Mouse (Mus musculus): Measurements from ENCODE around the gene Rnf32.

Gene Rnf32

GRCm38 (mm10) chr5:29195570-29196263 is at the start of gene Rnf32:
Gene Rnf32, plus strand, starts transcription at chr5:29195992.
- DNase-seq (ENCODE audit: low spot score), result peak; percentile 93

- DNase-seq (ENCODE audit: low spot score), result no peak
Measured at GRCm38 (mm10) chr5:29150146-29150545, 45.6 kb upstream of the Rnf32 start.

- DNase-seq (ENCODE audit: low spot score), result no peak
Measured at GRCm38 (mm10) chr5:29159849-29160248, 35.9 kb upstream of the Rnf32 start.

GRCm38 (mm10) chr5:29166947-29167346 is 28.8 kb upstream of the Rnf32 start:
- DNase-seq (ENCODE audit: low spot score), result no peak

GRCm38 (mm10) chr5:29170193-29170592 is 25.6 kb upstream of the Rnf32 start:
- DNase-seq (ENCODE audit: low spot score), result no peak

- no peak for DNase-seq (ENCODE audit: low spot score)
Measured at GRCm38 (mm10) chr5:29171165-29171564, 24.6 kb upstream of the Rnf32 start.

GRCm38 (mm10) chr5:29186798-29187197 is 9.0 kb upstream of the Rnf32 start:
- DNase-seq (ENCODE audit: low spot score), result no peak

GRCm38 (mm10) chr5:29195231-29195569 is 592 bp upstream of the Rnf32 start:
- no peak for DNase-seq (ENCODE audit: low spot score)

GRCm38 (mm10) chr5:29196264-29196658 is 469 bp downstream of the Rnf32 start:
- no peak for DNase-seq (ENCODE audit: low spot score)

- DNase-seq (ENCODE audit: low spot score), result no peak
Measured at GRCm38 (mm10) chr5:29197187-29197586, 1.4 kb downstream of the Rnf32 start.

- no peak for DNase-seq (ENCODE audit: low spot score)
Measured at GRCm38 (mm10) chr5:29198960-29199488, 3.2 kb downstream of the Rnf32 start.

- no peak for DNase-seq (ENCODE audit: low spot score)
Measured at GRCm38 (mm10) chr5:29199868-29200267, 4.1 kb downstream of the Rnf32 start.

- DNase-seq (ENCODE audit: low spot score), result no peak
Measured at GRCm38 (mm10) chr5:29205690-29206089, 9.9 kb downstream of the Rnf32 start.

- DNase-seq (ENCODE audit: low spot score), result no peak
Measured at GRCm38 (mm10) chr5:29211980-29212555, 16.3 kb downstream of the Rnf32 start.

- no peak for DNase-seq (ENCODE audit: low spot score)
Measured at GRCm38 (mm10) chr5:29217997-29218396, 22.2 kb downstream of the Rnf32 start.

GRCm38 (mm10) chr5:29224089-29224488 is 28.3 kb downstream of the Rnf32 start:
- no peak for DNase-seq (ENCODE audit: low spot score)

GRCm38 (mm10) chr5:29230481-29230880 is 34.7 kb downstream of the Rnf32 start:
- no peak for DNase-seq (ENCODE audit: low spot score)

- no peak for DNase-seq (ENCODE audit: low spot score)
Measured at GRCm38 (mm10) chr5:29238379-29238778, 42.6 kb downstream of the Rnf32 start.

GRCm38 (mm10) chr5:29244769-29245168 is 49.0 kb downstream of the Rnf32 start:
- DNase-seq (ENCODE audit: low spot score), result no peak

- no peak for DNase-seq (ENCODE audit: low spot score)
Measured at GRCm38 (mm10) chr5:29250795-29251495, 55.2 kb downstream of the Rnf32 start.

GRCm38 (mm10) chr5:29251496-29251873 is 55.7 kb downstream of the Rnf32 start:
- DNase-seq (ENCODE audit: low spot score), result no peak

GRCm38 (mm10) chr5:29253876-29254275 is 58.1 kb downstream of the Rnf32 start:
- DNase-seq (ENCODE audit: low spot score), result no peak

- DNase-seq (ENCODE audit: low spot score), result peak; percentile 19
Measured at GRCm38 (mm10) chr5:29270879-29271278, 75.1 kb downstream of the Rnf32 start.
